Mouse (Mus musculus) erythroblast, embryonic 14.5 days (primary cell): ENCODE measurements around the gene Tubal3.

Source experiments
- GATA1 ChIP-seq: IDR thresholded peaks from 2 replicates; pipeline ENCODE4 v1.6.1; 2012; ENCODE audit warnings: low read length, inconsistent platforms, mixed read lengths
- TAL1 ChIP-seq: IDR thresholded peaks from 3 replicates; pipeline ENCODE4 v1.6.1; 2012; ENCODE audit warnings: low read length, inconsistent platforms, mixed read lengths

DNA sequence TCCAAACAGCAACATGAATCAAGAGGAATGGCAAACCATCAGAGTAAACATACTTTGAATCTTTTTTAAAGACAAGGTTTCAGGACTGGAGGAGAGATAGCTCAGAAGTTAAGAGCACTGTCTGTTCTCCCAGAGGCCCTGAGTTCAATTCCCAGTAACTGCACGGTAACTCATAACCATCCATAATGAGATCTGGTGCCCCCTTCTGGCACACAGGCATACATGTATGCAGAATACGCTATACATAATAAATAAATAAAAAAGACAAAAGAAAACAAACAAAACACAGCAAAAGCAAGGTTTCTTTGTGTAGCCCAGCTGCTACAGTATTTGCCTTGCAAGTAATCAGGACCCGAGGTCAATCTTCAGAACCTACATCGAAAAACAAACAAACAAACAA, 31.4 kb downstream of the Tubal3 start:
- TF ChIP-seq GATA1 (no peak), TAL1 (no peak)
